Mouse (Mus musculus): ENCODE measurements around the gene Gm27021. TPM values are rescaled to one million over a fixed set of nuclear protein-coding genes. Genes with fewer than 3 reads are reported as not detected.

Gene Gm27021
- 10.0 and 10.1 TPM in 2 replicates for polyA plus RNA-seq (2012; ENCODE audit: insufficient read depth, low replicate concordance)

GRCm38 (mm10) chr8:120667561-120668373 is at the start of gene Gm27021, which contains the start of gene Cox4i1:
Gene Gm27021, minus strand, starts transcription at chr8:120668079.
Gene Cox4i1, plus strand, starts transcription at chr8:120668222.
- Histone ChIP-seq H3K27me3 (replicated peaks) (no peaks in the 10 kb centered on the region), H3K4me1 (peaks cover 75% of the 10 kb centered on the region), H3K9me3 (no peaks in the 10 kb centered on the region), H3K4me3 (replicated peaks) (peak within 1 kb of the TSS; percentile 100), H3K36me3 (replicated peaks; ENCODE audit: low read length) (peaks cover 58% of the 10 kb centered on the region)
- TF ChIP-seq GATA1 (IDR thresholded peaks at IDR 0.05; ENCODE audit: borderline replicate concordance, low read length) (no peak), FLI1 (IDR thresholded peaks at IDR 0.05; ENCODE audit: low read length) (no peak)

DNA sequence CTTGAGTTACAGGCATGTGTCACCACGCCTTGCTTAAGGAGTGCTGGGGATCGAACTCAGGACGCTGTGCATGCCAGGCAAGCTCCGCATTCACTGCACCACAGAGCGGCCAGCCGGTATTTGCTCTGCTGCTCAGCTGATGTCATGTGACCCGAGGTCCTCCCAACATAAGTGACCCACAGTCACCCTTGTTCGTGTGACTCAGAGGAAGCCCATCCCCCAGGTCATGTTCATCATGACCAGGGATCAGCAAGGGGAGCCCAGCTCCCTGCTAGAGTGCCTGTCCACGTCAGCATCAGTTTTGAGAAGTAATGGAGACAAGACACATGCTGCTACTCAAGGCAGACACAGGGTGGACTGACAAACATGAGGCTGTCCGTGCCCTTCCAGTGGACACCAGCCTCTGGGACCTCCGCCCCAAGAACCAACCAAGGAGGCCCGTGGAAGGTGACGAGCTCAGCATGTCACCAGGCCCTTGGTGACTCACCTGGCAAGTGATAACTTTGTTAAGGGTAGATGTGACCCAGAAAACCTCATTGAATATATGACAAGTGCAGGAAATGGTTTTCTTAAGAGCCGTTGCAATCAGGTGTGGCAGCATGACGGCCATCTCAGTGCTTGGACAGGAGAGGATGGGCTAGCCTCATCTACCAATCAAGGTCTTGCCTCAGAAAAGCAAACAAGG is 48.3 kb upstream of the Gm27021 start:
- Histone ChIP-seq H3K9me3 (peaks cover 3% of the 10 kb centered on the region; the same call in 1 of the 2 replicates), H3K36me3 (replicated peaks; ENCODE audit: low read length) (no peaks in the 10 kb centered on the region), H3K4me3 (replicated peaks) (peak overlapping the region; percentile 80), H3K4me1 (peaks cover 58% of the 10 kb centered on the region), H3K27me3 (replicated peaks) (peaks cover 6% of the 10 kb centered on the region)
- TF ChIP-seq FLI1 (IDR thresholded peaks at IDR 0.05; ENCODE audit: low read length) (no peak), GATA1 (IDR thresholded peaks at IDR 0.05; ENCODE audit: borderline replicate concordance, low read length) (no peak)

GRCm38 (mm10) chr8:120715200-120715599 is 47.3 kb upstream of the Gm27021 start:
- H3K27me3 ChIP-seq (replicated peaks): peaks cover 3% of the 10 kb centered on the region
- no peaks in the 10 kb centered on the region for H3K9me3 ChIP-seq
- H3K4me3 ChIP-seq (replicated peaks): peak overlapping the region; percentile 69
- TF ChIP-seq FLI1 (IDR thresholded peaks at IDR 0.05; ENCODE audit: low read length) (no peak), GATA1 (IDR thresholded peaks at IDR 0.05; ENCODE audit: borderline replicate concordance, low read length) (no peak)
- H3K4me1 ChIP-seq: peaks cover 67% of the 10 kb centered on the region
- no peaks in the 10 kb centered on the region for H3K36me3 ChIP-seq (replicated peaks; ENCODE audit: low read length)

- H3K4me3 ChIP-seq (replicated peaks): no peak overlapping the region
- no peak for TF ChIP-seq FLI1 (IDR thresholded peaks at IDR 0.05; ENCODE audit: low read length)
- no peak for TF ChIP-seq GATA1 (IDR thresholded peaks at IDR 0.05; ENCODE audit: borderline replicate concordance, low read length)
- peaks cover 9% of the 10 kb centered on the region for H3K27me3 ChIP-seq (replicated peaks)
- H3K36me3 ChIP-seq (replicated peaks; ENCODE audit: low read length): no peaks in the 10 kb centered on the region
- H3K9me3 ChIP-seq: no peaks in the 10 kb centered on the region
- peaks cover 34% of the 10 kb centered on the region for H3K4me1 ChIP-seq
Measured at GRCm38 (mm10) chr8:120709176-120709575, 41.3 kb upstream of the Gm27021 start.

DNA sequence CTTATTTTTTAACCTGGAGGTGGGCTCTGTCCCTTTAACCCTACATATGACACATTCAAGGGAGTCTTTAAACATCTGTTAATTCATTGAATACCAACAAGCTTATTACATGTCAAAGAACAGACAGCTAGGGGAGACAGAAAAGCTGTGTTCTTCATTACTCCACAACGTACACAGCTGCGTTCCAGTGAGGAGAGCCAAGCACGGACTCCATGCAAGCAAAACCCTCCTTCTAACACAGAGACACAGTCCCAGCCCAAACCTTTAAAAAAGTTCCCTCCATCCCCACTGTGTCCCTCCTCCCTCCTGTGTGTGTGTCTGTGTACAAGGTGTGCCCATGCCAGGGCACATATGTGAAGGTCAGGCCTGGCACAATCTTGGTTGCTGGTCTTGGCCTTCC is 38.3 kb upstream of the Gm27021 start:
- peaks cover 25% of the 10 kb centered on the region for H3K27me3 ChIP-seq (replicated peaks)
- H3K36me3 ChIP-seq (replicated peaks; ENCODE audit: low read length): no peaks in the 10 kb centered on the region
- TF ChIP-seq GATA1 (IDR thresholded peaks at IDR 0.05; ENCODE audit: borderline replicate concordance, low read length) (no peak), FLI1 (IDR thresholded peaks at IDR 0.05; ENCODE audit: low read length) (no peak)
- no peak overlapping the region for H3K4me3 ChIP-seq (replicated peaks)
- no peaks in the 10 kb centered on the region for H3K9me3 ChIP-seq
- peaks cover 47% of the 10 kb centered on the region for H3K4me1 ChIP-seq

- Histone ChIP-seq H3K9me3 (no peaks in the 10 kb centered on the region), H3K36me3 (replicated peaks; ENCODE audit: low read length) (no peaks in the 10 kb centered on the region), H3K4me3 (replicated peaks) (no peak overlapping the region), H3K27me3 (replicated peaks) (peaks cover 31% of the 10 kb centered on the region), H3K4me1 (peaks cover 47% of the 10 kb centered on the region)
- no peak for TF ChIP-seq FLI1 (IDR thresholded peaks at IDR 0.05; ENCODE audit: low read length)
- TF ChIP-seq GATA1 (IDR thresholded peaks at IDR 0.05; ENCODE audit: borderline replicate concordance, low read length): no peak
Measured at GRCm38 (mm10) chr8:120705163-120705562, 37.3 kb upstream of the Gm27021 start.

DNA sequence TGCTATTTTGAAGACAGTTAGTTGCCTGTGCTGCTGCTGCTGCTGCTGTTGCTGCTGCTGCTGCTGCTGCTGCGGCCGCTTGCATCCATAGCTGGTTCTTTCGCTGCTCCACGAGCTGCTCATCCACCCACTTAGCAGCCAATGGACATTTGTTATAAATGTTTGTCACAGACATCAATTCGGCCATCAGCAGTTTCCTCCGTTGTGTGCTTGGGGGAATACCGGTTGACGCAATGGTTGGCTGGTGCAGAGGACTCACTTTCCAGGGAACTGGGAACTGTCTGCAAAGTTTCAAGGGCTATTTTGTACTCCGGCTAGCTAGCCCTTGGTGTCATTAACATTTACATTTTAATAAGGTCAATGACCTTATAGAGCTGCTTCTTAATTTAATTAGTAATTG is 36.3 kb upstream of the Gm27021 start:
- H3K36me3 ChIP-seq (replicated peaks; ENCODE audit: low read length): no peaks in the 10 kb centered on the region
- H3K4me3 ChIP-seq (replicated peaks): no peak overlapping the region
- H3K27me3 ChIP-seq (replicated peaks): peaks cover 35% of the 10 kb centered on the region
- H3K9me3 ChIP-seq: no peaks in the 10 kb centered on the region
- no peak for TF ChIP-seq FLI1 (IDR thresholded peaks at IDR 0.05; ENCODE audit: low read length)
- TF ChIP-seq GATA1 (IDR thresholded peaks at IDR 0.05; ENCODE audit: borderline replicate concordance, low read length): no peak
- H3K4me1 ChIP-seq: peaks cover 46% of the 10 kb centered on the region

DNA sequence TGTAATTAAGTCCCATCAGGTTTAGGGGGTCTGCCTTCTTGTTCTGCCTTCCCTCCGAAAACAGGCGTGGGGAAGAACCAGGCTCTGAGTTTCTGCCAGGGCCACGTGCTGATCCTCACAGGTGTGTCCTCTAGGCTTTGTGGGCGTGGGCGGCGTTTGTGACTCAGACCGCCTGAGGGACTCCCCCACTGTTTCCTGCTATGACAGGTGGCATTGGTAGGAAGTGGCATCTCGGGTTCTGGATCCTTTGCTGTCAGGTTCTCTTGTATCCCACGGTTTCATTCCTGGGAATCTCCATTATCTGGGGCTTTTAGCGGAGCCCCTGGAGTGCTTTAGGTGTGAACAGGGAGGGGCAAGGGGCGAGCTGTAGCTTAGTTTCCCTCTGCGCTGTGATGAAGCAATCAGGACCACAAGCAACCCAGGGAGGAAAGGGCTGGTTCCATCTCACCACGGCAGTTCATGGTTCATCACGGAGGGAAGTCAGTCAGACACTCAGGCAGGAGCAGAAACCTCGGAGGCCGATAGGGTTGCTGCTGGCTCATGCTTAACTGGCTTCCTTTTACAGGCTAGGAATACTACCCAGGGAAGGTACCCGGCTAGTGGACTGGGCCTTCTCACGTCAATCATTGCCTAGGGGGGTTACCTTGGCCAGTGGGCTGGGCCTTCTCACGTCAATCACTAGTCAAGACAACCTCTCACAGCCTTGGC is 34.0 kb upstream of the Gm27021 start:
- Histone ChIP-seq H3K27me3 (replicated peaks) (peaks cover 38% of the 10 kb centered on the region), H3K9me3 (0 out of 2 replicates have a peak, but pooled peaks cover 6% of the 10 kb centered on the region), H3K4me1 (peaks cover 67% of the 10 kb centered on the region), H3K36me3 (replicated peaks; ENCODE audit: low read length) (no peaks in the 10 kb centered on the region), H3K4me3 (replicated peaks) (peak overlapping the region; percentile 23)
- TF ChIP-seq FLI1 (IDR thresholded peaks at IDR 0.05; ENCODE audit: low read length) (no peak), GATA1 (IDR thresholded peaks at IDR 0.05; ENCODE audit: borderline replicate concordance, low read length) (no peak)

DNA sequence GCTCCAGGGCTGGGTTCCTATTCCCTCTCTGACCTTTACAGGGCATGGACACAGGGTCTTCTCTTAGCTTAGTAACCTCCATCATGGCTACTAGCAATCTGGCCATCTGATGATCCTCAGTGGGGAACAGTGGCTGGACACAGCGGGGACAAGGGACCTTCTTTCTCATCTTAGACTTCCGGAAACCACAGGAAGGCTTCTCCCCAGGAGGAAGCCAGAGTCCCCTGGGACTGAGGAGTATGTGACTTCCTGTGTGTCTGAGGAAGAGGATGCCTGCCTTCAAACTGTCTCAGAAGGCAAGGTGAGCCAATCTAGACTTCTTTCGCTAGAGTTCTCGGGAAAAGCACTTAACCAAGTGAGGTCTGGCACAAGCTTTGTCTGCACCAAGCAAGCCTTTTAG is 32.2 kb upstream of the Gm27021 start:
- Histone ChIP-seq H3K9me3 (0 out of 2 replicates have a peak, but pooled peaks cover 6% of the 10 kb centered on the region), H3K4me3 (replicated peaks) (peak overlapping the region; percentile 57), H3K27me3 (replicated peaks) (peaks cover 49% of the 10 kb centered on the region), H3K36me3 (replicated peaks; ENCODE audit: low read length) (no peaks in the 10 kb centered on the region), H3K4me1 (peaks cover 76% of the 10 kb centered on the region)
- TF ChIP-seq FLI1 (IDR thresholded peaks at IDR 0.05; ENCODE audit: low read length): no peak
- TF ChIP-seq GATA1 (IDR thresholded peaks at IDR 0.05; ENCODE audit: borderline replicate concordance, low read length): no peak
